Mouse (Mus musculus): ENCODE results near the gene Ubald1.

- TF ChIP-seq CTCF (IDR thresholded peaks at IDR 0.05; ENCODE audit: insufficient read depth, low read length) (no peak), POLR2A (IDR thresholded peaks at IDR 0.05; ENCODE audit: borderline replicate concordance, extremely low read depth, low read depth, low read length) (no peak)
Observed at GRCm38 (mm10) chr16:4910758-4911157, 30.6 kb upstream of the Ubald1 start.
